Mouse (Mus musculus): Measurements from ENCODE around the gene Nanos3. TPM values are rescaled to one million over a fixed set of nuclear protein-coding genes. Genes with fewer than 3 reads are reported as not detected.

Nanos3 gene
- total RNA-seq, 2 experiments from 2014 or later: 5.0 TPM; not detected in 1

DNA sequence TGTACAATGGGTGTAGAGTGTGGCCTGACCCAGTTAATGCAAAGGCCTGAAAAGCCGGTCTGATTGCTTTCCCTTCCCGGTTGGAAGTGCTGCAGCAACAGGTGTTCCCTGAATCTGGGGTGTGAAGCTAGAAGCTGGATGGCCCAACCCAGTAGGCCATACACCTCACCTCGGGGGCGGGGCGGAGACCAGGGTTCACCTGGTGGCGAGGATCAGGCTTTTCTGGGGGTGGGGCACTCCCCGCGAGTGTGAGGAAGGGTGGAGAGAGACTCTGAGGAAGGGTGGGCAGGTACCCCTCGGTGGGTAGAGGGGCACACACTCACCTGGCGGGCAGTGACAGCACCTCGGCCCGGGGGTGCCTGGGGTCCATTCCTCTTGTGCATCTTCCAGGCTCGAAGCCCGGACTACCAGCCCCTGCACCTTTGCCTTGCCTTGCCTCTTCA is 37.7 kb downstream of the Nanos3 start:
- ATAC-seq (replicated peaks; ENCODE audit: low FRiP score, low TSS enrichment, poor library complexity, severe bottlenecking): peak; percentile 22

DNA sequence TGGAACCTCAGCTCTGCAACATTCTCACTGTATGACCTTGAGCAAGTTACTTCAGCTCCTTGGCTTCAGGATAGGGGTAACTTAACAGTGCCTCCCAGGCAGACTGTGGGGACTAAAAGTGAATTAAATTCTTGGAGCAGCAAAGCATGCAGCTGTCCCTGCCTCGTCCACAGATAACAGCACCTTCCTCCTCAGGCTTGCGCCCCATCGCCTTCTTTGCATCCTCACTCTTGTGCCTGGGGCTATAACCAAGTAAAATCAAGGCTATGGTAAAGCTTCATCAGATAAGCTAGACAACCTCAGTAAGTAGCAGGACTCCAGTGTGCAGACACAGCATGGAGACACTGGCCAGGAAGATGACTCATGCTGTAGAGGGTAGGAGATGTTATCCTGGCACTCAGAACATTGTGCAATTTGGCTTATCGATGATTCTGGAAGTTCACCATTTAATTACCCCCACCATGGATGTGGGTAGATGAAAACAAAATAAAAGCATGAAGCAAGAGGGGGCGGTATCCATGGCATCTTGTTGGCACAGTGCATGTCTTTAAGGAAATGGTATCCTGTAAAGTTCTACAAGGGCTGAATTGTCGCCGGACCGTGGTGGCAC is 40.3 kb downstream of the Nanos3 start:
- no peak for ATAC-seq (replicated peaks; ENCODE audit: low FRiP score, low TSS enrichment, poor library complexity, severe bottlenecking)

DNA sequence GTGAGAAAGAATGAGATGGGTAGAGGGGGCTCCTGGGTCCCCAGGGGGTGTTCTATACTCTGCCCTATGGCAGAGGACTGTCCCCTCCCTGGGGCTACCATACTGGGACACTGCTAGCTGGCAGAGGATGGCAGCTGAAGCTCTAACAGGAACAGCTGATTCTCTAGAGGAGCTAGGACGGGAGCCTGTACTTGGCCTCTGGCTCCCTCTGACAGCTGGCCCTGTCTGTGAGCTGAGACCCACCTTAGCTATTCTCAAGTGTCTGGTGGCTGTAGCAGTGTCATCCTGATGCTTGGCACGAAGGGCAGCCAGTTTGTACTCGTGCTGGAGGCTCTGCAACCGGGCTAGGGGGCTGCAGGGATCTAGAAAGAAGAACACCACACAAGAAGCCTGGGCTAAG is 44.2 kb downstream of the Nanos3 start:
- no peak for ATAC-seq (replicated peaks; ENCODE audit: low FRiP score, low TSS enrichment, poor library complexity, severe bottlenecking)

DNA sequence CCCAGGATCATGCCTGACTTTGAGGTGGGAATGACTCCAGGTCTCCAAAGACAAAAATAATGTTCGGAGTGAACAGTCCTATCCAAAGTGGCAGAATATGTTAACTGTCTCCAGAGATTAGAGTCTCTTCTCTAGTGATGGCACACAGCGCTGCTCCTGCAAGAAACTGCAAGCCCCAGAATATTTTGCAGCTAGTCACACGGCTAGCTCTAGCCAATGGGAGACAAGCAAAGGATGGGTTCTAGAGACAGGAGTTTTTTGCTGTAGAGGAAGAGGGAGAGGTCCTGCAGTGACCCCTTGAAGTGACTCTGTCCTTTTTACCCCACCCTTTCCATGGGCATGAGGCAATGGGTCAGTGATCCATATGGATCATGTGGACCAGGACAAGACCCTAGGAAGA is 47.2 kb downstream of the Nanos3 start:
- ATAC-seq (replicated peaks; ENCODE audit: low FRiP score, low TSS enrichment, poor library complexity, severe bottlenecking): no peak

DNA sequence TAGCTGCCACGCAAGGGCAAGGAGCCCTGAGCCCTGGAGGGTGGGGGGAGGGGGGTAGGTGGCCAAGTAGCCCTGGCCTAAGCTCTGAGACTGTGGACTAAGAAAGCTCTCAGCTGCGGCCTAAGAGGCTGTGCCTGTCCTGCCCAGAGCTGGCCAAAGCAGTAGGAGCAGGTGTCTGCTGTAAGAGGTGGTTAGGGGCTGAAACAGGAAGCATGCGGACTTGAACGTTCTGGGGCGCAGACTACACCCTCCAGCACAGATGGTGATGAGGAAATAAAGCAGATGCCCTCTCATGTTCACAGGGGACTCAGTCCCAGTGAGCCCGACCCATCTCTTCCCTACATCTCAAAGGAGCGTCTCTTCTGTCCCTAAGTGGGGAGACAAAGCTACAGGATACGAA is 52.8 kb downstream of the Nanos3 start:
- no peak for ATAC-seq (replicated peaks; ENCODE audit: low FRiP score, low TSS enrichment, poor library complexity, severe bottlenecking)

DNA sequence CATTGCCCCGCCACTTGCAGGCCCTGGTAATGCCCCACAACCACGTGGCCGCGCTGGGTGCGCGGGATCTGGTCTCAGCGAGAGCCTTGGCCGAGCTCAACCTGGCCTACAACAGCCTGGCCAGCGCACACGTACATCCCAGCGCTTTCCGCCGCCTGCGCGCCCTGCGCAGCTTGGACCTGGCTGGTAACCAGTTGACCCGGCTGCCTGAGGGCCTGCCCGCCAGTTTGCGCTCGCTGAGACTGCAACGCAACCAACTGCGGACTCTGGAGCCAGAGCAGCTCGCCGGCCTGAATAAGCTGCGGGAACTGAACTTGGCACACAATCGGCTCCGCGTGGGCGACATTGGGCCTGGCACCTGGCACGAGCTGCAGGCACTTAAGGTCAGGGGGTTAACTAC is 54.2 kb downstream of the Nanos3 start:
- ATAC-seq (replicated peaks; ENCODE audit: low FRiP score, low TSS enrichment, poor library complexity, severe bottlenecking): no peak

DNA sequence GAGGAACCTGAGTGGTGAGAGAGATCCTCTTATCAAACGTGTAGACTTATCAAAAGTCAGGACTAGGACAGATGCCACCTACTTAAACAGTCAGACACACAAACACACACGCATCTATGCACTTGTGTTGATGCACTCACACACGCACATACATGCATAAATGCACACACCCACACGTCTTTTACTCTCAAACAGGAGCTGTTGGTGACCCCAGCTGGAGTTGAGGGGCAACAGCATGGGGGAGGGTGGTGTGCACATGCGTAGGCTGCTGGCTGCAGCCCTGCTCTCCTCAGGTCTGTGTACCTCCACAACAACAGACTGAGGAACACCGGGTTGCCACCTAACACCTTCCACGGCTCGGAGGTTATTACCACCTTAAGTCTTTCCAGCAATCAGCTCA is 56.7 kb downstream of the Nanos3 start:
- peak; percentile 20; the same call in 1 of the 2 replicates for ATAC-seq (replicated peaks; ENCODE audit: low FRiP score, low TSS enrichment, poor library complexity, severe bottlenecking)

DNA sequence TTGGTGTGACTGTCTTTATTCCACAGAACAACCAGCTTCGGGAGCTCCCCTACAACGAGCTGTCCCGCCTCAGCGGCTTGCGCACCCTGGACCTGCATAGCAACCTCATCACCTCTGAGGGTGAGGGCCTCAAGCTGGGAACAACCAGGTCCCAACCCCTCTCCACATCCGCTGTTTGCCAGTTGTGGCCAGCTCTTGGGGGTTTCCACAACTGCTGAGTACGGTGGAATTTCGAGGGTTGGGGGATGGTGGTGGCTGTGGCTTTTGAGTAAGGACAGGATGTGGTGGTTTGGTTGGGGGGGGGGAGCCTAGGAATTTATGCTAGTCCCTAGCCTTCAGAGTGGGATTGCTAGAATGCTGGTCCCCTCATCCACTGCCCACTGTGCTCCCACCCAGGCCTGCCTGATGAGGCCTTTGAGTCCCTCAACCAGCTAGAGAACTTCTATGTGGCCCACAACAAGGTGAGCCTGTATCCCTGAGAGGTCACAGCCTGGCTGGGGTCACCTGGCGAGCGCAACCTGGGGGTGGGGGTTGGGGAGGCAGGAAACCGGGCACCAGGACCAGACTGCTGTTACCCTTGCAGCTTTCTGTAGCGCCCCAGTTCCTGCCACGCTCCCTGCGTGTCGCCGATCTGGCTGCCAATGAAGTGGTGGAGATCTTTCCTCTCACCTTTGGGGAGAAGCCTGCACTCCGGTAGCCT is 57.7 kb downstream of the Nanos3 start:
- no peak for ATAC-seq (replicated peaks; ENCODE audit: low FRiP score, low TSS enrichment, poor library complexity, severe bottlenecking)

DNA sequence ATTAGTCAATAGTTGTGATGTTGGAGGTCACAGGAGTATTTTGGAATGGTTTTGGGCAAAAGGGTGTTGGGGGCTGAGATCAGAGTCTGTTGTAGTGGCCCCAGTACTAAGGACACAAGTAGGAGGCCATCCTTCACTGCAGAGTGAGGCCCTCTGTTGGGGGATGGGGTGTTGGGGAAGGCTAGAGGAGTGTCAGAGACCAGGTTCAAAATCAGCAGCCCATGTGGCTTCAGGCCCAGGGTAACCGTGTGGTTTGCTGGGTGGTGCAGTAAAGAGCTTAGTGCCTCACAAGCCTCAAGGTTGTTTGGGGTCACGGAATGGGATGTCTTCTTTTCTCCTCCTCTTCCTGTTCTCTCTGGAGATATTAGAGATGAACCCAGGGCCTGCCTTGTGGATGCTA is 58.3 kb downstream of the Nanos3 start:
- 0 out of 2 replicates have a peak, but pooled peaks have one; percentile 20 for ATAC-seq (replicated peaks; ENCODE audit: low FRiP score, low TSS enrichment, poor library complexity, severe bottlenecking)

DNA sequence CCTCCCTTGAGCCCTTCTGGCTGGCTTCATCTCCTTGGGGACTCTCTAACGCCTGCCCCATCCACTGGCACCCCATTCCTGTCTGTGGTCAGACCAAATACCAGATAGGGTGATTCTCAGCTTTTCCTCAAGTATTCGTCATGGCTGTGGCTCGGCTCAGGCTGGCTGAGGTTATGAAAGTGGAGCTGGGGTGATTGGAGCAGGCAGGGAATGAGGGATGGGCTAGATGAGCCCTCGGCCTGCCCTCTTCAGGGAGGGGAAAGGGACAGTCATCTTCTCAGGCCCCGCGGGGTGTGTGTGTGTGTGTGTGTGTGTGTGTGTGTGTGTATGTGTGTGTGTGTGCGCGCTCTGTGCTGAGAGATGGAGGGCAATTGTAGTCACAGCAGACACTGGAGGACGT is 59.4 kb downstream of the Nanos3 start, which contains the start of gene Podnl1:
Gene Podnl1, plus strand, starts transcription at position 334 of the 400 bp plus-strand sequence.
- no peak for ATAC-seq (replicated peaks; ENCODE audit: low FRiP score, low TSS enrichment, poor library complexity, severe bottlenecking)

Other genes with a start within 250 kb of the Nanos3 start
- not detected in 2 replicates for gene Gm10644, start 230.0 kb downstream of the Nanos3 start, total RNA-seq (2014; fragmentation: Nextera tagmentation)
- gene Gm10644, start 230.0 kb downstream of the Nanos3 start, total RNA-seq (2017): not detected in 2 replicates
- 48.9 and 64.6 TPM in 2 replicates for gene Asf1b, start 229.7 kb downstream of the Nanos3 start, total RNA-seq (2014; fragmentation: Nextera tagmentation)
- gene Asf1b, start 229.7 kb downstream of the Nanos3 start, total RNA-seq (2017): 18.5 and 36.5 TPM in 2 replicates
- gene Prkaca, start 212.2 kb downstream of the Nanos3 start, total RNA-seq (2014; fragmentation: Nextera tagmentation): 35.2 and 49.4 TPM in 2 replicates
- 22.1 and 31.1 TPM in 2 replicates for gene Prkaca, start 212.2 kb downstream of the Nanos3 start, total RNA-seq (2017)
- 103 and 123 TPM in 2 replicates for gene Samd1, start 187.5 kb downstream of the Nanos3 start, total RNA-seq (2014; fragmentation: Nextera tagmentation)
- 57.4 and 79.8 TPM in 2 replicates for gene Samd1, start 187.5 kb downstream of the Nanos3 start, total RNA-seq (2017)
- 1.4 and 2.3 TPM in 2 replicates for gene 1700067K01Rik, start 183.7 kb downstream of the Nanos3 start, total RNA-seq (2014; fragmentation: Nextera tagmentation)
- 0.76 and 2.3 TPM in 2 replicates for gene 1700067K01Rik, start 183.7 kb downstream of the Nanos3 start, total RNA-seq (2017)
- not detected in 2 replicates for gene 2210011C24Rik, start 173.0 kb downstream of the Nanos3 start, total RNA-seq (2014; fragmentation: Nextera tagmentation)
- not detected in 2 replicates for gene 2210011C24Rik, start 173.0 kb downstream of the Nanos3 start, total RNA-seq (2017)
- not detected in 2 replicates for gene Palm3, start 163.7 kb downstream of the Nanos3 start, total RNA-seq (2014; fragmentation: Nextera tagmentation)
- 0.30 TPM in 1 of 2 replicates, not detected in the other for gene Palm3, start 163.7 kb downstream of the Nanos3 start, total RNA-seq (2017)
- gene Il27ra, start 142.6 kb downstream of the Nanos3 start, total RNA-seq (2014; fragmentation: Nextera tagmentation): 16.0 and 24.2 TPM in 2 replicates
- gene Il27ra, start 142.6 kb downstream of the Nanos3 start, total RNA-seq (2017): 4.5 TPM in 2 replicates
- not detected in 2 replicates for gene Rln3, start 140.2 kb downstream of the Nanos3 start, total RNA-seq (2014; fragmentation: Nextera tagmentation)
- not detected in 2 replicates for gene Rln3, start 140.2 kb downstream of the Nanos3 start, total RNA-seq (2017)
- gene Gm10643, start 120.1 kb downstream of the Nanos3 start, total RNA-seq (2014; fragmentation: Nextera tagmentation): 3.3 TPM in 1 of 2 replicates, not detected in the other
- 1.6 and 4.2 TPM in 2 replicates for gene Gm10643, start 120.1 kb downstream of the Nanos3 start, total RNA-seq (2017)
- 10.2 and 11.9 TPM in 2 replicates for gene Rfx1, start 118.4 kb downstream of the Nanos3 start, total RNA-seq (2014; fragmentation: Nextera tagmentation)
- gene Rfx1, start 118.4 kb downstream of the Nanos3 start, total RNA-seq (2017): 2.1 and 3.7 TPM in 2 replicates
- 27.0 and 27.3 TPM in 2 replicates for gene Dcaf15, start 80.4 kb downstream of the Nanos3 start, total RNA-seq (2014; fragmentation: Nextera tagmentation)
- gene Dcaf15, start 80.4 kb downstream of the Nanos3 start, total RNA-seq (2017): 14.1 and 16.3 TPM in 2 replicates
- gene Podnl1, start 59.2 kb downstream of the Nanos3 start, total RNA-seq (2014; fragmentation: Nextera tagmentation): 0.79 TPM in 1 of 2 replicates, not detected in the other
- 0.14 TPM in 1 of 2 replicates, not detected in the other for gene Podnl1, start 59.2 kb downstream of the Nanos3 start, total RNA-seq (2017)
- gene Cc2d1a, start 37.3 kb downstream of the Nanos3 start, total RNA-seq (2014; fragmentation: Nextera tagmentation): 8.6 and 10.7 TPM in 2 replicates
- 3.2 and 6.9 TPM in 2 replicates for gene Cc2d1a, start 37.3 kb downstream of the Nanos3 start, total RNA-seq (2017)
- 0.49 and 0.50 TPM in 2 replicates for gene 4930432K21Rik, start 37.2 kb downstream of the Nanos3 start, total RNA-seq (2014; fragmentation: Nextera tagmentation)
- 1.1 and 1.7 TPM in 2 replicates for gene 4930432K21Rik, start 37.2 kb downstream of the Nanos3 start, total RNA-seq (2017)
- gene Zswim4, start 51.8 kb upstream of the Nanos3 start, total RNA-seq (2014; fragmentation: Nextera tagmentation): 2.8 and 4.8 TPM in 2 replicates
- 3.3 and 3.7 TPM in 2 replicates for gene Zswim4, start 51.8 kb upstream of the Nanos3 start, total RNA-seq (2017)
- gene D8Ertd738e, start 64.5 kb upstream of the Nanos3 start, total RNA-seq (2014; fragmentation: Nextera tagmentation): 122 and 195 TPM in 2 replicates
- 63.7 and 94.8 TPM in 2 replicates for gene D8Ertd738e, start 64.5 kb upstream of the Nanos3 start, total RNA-seq (2017)
- 36.7 and 51.9 TPM in 2 replicates for gene Mri1, start 72.1 kb upstream of the Nanos3 start, total RNA-seq (2014; fragmentation: Nextera tagmentation)
- gene Mri1, start 72.1 kb upstream of the Nanos3 start, total RNA-seq (2017): 19.1 and 19.3 TPM in 2 replicates
- 18.0 and 20.9 TPM in 2 replicates for gene Ccdc130, start 85.2 kb upstream of the Nanos3 start, total RNA-seq (2014; fragmentation: Nextera tagmentation)
- gene Ccdc130, start 85.2 kb upstream of the Nanos3 start, total RNA-seq (2017): 9.5 and 12.7 TPM in 2 replicates
- gene Cacna1a, start 203.2 kb upstream of the Nanos3 start, total RNA-seq (2014; fragmentation: Nextera tagmentation): 0.42 and 0.54 TPM in 2 replicates
- 0.19 and 7.6 TPM in 2 replicates for gene Cacna1a, start 203.2 kb upstream of the Nanos3 start, total RNA-seq (2017)

Data from megakaryocyte-erythroid progenitor cell, adult 5-6 weeks (primary cell).